23 mouse cellular contexts compared by ENCODE assay signal in the genomic region with DNA sequence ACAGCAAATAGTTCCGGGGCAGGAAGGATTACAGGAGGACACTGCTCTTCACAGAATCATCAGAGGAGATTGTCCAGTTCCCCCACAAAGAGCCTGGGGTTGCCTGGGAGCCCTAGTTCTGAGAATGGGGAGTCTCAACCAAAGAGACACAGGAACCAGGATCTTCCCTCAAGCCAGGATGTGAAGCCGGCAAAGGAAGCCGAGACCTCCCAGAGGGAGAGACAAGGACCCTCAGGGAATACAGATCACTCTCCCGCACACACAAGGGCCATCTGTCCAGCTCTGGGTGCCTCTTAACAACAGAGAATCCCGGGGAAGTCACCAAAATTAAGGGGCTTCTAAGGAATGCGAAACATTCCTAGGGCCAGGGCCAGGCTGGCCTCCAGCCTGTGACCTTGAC. TPM values are rescaled to one million over a fixed set of nuclear protein-coding genes. Genes with fewer than 3 reads are reported as not detected.
"Had no signal": no experiment of that assay in that cellular context is flagged by ENCODE, and none has a peak within 500 bp of the region (broad histone marks: within the 10 kb centered on the region; RNA-seq: fewer than 3 reads in every experiment).

No protein-coding gene starts in this region.

- H3K9ac ChIP-seq: kidney, embryonic 15.5 days; limb, embryonic 12.5 days; limb, embryonic 15.5 days; liver, embryonic 12.5 days; liver, embryonic 15.5 days; midbrain, embryonic 13.5 days; neural tube, embryonic 13.5 days had no signal

- DNase-seq: kidney, adult 11 months; kidney, adult 8-10 months; kidney, postnatal 10 days; kidney, postnatal 36 days; layer of hippocampus, postnatal 36 days; lung, adult 2 months; lung, postnatal 14 days; retina, postnatal 1 day; right cerebral cortex, postnatal 25 days; spleen, adult 18-20 months; thymus, postnatal 25 days had no signal

- H3K4me3 ChIP-seq: kidney, embryonic 15.5 days; left cerebral cortex, adult 2 months; limb, embryonic 12.5 days; limb, embryonic 15.5 days; liver, embryonic 12.5 days; liver, embryonic 15.5 days; midbrain, embryonic 13.5 days; myocyte; neural tube, embryonic 13.5 days had no signal

- H3K4me2 ChIP-seq: kidney, embryonic 15.5 days; limb, embryonic 12.5 days; limb, embryonic 15.5 days; liver, embryonic 12.5 days; liver, embryonic 15.5 days; midbrain, embryonic 13.5 days; neural tube, embryonic 13.5 days had no signal

- ATAC-seq: liver, embryonic 12.5 days; midbrain, embryonic 13.5 days; midbrain, embryonic 16.5 days had no signal

- H3K36me3 ChIP-seq: kidney, embryonic 15.5 days; limb, embryonic 12.5 days; limb, embryonic 15.5 days; liver, embryonic 12.5 days; liver, embryonic 15.5 days; midbrain, embryonic 13.5 days; neural tube, embryonic 13.5 days had no signal

- H3K27me3 ChIP-seq: limb, embryonic 15.5 days; liver, embryonic 15.5 days; neural tube, embryonic 13.5 days had no signal

- H3K9me3 ChIP-seq: kidney, embryonic 15.5 days; limb, embryonic 12.5 days; limb, embryonic 15.5 days; liver, embryonic 12.5 days; liver, embryonic 15.5 days; midbrain, embryonic 13.5 days; neural tube, embryonic 13.5 days had no signal

- H3K27ac ChIP-seq: kidney, embryonic 15.5 days; left cerebral cortex, adult 2 months; limb, embryonic 12.5 days; limb, embryonic 15.5 days; liver, embryonic 12.5 days; midbrain, embryonic 13.5 days; neural tube, embryonic 13.5 days had no signal

RNA-seq across cellular contexts. Expression of a gene that starts 26.9 kb away (rescaled TPM):
- total RNA-seq: megakaryocyte-erythroid progenitor cell, adult 5-6 weeks; neutrophil, adult 5-6 weeks had no signal
